Mouse (Mus musculus) liver, adult 2 months (tissue): ENCODE data around the gene Scn1b.

ENCODE experiments used
- CTCF ChIP-seq: fragments of 200-500 bp; IDR thresholded peaks from 2 replicates; pipeline ENCODE4 v1.5.1; 2011; ENCODE audit warnings: low read depth, low read length, control low read depth
- POLR2A ChIP-seq: fragments of 200-500 bp; IDR thresholded peaks from 2 replicates; pipeline ENCODE4 v1.6.1; 2011; ENCODE audit warnings: low read length, control low read depth; ENCODE audit not compliant: insufficient read depth; ENCODE audit errors: extremely low read depth

DNA sequence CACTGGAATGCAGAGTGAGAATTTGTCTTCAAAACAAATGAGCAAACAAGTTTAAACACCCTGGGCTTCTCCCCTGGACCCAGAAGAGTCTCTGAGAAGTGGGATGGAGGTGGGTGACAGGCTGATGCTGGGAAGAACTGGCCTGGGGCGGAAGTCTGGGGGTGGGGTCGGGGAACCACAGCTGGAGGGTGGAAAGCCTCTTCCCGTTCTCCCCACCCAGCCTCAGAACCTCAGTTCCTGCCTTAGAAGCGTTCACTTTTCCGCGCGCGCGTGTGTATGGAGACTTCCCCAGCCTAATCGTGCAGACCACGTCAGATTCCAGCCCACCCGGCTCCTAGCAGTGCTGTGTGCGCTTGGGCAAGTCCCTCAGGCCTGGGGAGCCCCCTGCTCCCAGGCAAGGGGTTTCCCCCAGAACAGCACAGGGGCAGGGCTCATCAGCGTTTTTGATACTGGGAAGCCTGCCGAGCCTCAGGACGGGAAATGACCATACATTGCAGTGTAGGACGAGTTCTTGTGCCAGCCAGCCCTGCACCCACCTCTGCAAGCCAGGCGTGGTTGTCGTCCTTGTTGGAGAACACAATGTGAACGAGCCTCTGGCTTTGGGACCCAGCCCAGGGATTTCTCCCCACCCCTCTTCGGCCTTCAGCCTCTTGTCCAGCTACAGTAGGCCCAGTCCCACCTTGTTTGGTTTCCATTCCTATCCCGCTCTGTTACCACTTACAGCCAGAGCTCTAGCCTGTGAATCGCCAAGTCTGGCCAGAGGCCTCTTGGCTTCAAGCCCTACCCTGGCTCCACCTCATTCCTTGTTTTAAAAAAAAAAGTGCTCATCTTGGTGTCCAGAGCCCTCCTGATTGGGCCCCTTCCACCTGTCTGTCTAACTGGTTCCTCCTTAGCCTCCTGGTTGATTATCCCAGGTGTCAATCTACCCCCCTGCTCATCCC is 24.8 kb upstream of the Scn1b start:
- no peak for TF ChIP-seq CTCF
- no peak for TF ChIP-seq POLR2A
